Mouse (Mus musculus) thymus, postnatal 0 days (tissue): ENCODE results near the gene AC134908.4. TPM values are rescaled to one million over a fixed set of nuclear protein-coding genes. Genes with fewer than 3 reads are reported as not detected.

ENCODE experiments used
- microRNA-seq: library from miRNA; unstranded; fragments of <30 nt; microRNA quantifications from one replicate; pipeline ENCODE4, GENCODE M21; 2016; ENCODE audit warnings: borderline number of aligned reads
- polyA plus RNA-seq: library from polyadenylated mRNA; unstranded; fragments of >200 nt; fragmentation: Nextera tagmentation; extraction: Ambion mirVana; gene quantifications from 2 replicates; pipeline ENCODE4 v1.2.1, GENCODE M21; 2015

AC134908.4 gene
- polyA plus RNA-seq, 1 experiment from 2014 or later: not detected

Small RNA genes within 50 kb of the gene (microRNA-seq; reads per million reads assigned to microRNA genes)
- not detected for gene Gm25083
- not detected for gene Mir3082
- gene Mir6966: not detected

Other genes with a start within 250 kb of the AC134908.4 start
- gene Sox8, start 225.0 kb downstream of the AC134908.4 start, polyA plus RNA-seq: 0.23 and 0.26 TPM in 2 replicates
- 15.5 and 16.1 TPM in 2 replicates for gene Lmf1, start 216.6 kb downstream of the AC134908.4 start, polyA plus RNA-seq
- gene Gng13, start 78.5 kb downstream of the AC134908.4 start, polyA plus RNA-seq: 4.6 and 5.5 TPM in 2 replicates
- gene Chtf18, start 68.2 kb downstream of the AC134908.4 start, polyA plus RNA-seq: 21.1 and 23.5 TPM in 2 replicates
- gene Rpusd1, start 68.0 kb downstream of the AC134908.4 start, polyA plus RNA-seq: 16.9 and 18.7 TPM in 2 replicates
- 0.14 and 0.36 TPM in 2 replicates for gene Mslnl, start 59.6 kb downstream of the AC134908.4 start, polyA plus RNA-seq
- gene Msln, start 41.3 kb downstream of the AC134908.4 start, polyA plus RNA-seq: 12.0 and 13.7 TPM in 2 replicates
- gene Narfl, start 21.9 kb downstream of the AC134908.4 start, polyA plus RNA-seq: 29.0 and 30.9 TPM in 2 replicates
- gene Haghl, start 10.0 kb downstream of the AC134908.4 start, polyA plus RNA-seq: 55.2 and 60.5 TPM in 2 replicates
- gene Ccdc78, start 9.1 kb downstream of the AC134908.4 start, polyA plus RNA-seq: 0.27 and 0.47 TPM in 2 replicates
- gene Fam173a, start 2.8 kb downstream of the AC134908.4 start, polyA plus RNA-seq: 126 and 131 TPM in 2 replicates
- 68.5 and 71.6 TPM in 2 replicates for gene Metrn, start 1.5 kb upstream of the AC134908.4 start, polyA plus RNA-seq
- 0.12 TPM in 1 of 2 replicates, not detected in the other for gene Fbxl16, start 13.4 kb upstream of the AC134908.4 start, polyA plus RNA-seq
- 25.8 and 27.3 TPM in 2 replicates for gene Wdr24, start 28.0 kb upstream of the AC134908.4 start, polyA plus RNA-seq
- gene Jmjd8, start 33.2 kb upstream of the AC134908.4 start, polyA plus RNA-seq: 28.8 and 32.2 TPM in 2 replicates
- gene Stub1, start 37.7 kb upstream of the AC134908.4 start, polyA plus RNA-seq: 181 and 191 TPM in 2 replicates
- 0.38 and 0.45 TPM in 2 replicates for gene Rhbdl1, start 41.6 kb upstream of the AC134908.4 start, polyA plus RNA-seq
- gene Gm20683, start 46.1 kb upstream of the AC134908.4 start, polyA plus RNA-seq: 1.2 and 1.5 TPM in 2 replicates
- 19.7 and 22.6 TPM in 2 replicates for gene Rhot2, start 49.2 kb upstream of the AC134908.4 start, polyA plus RNA-seq
- gene Wdr90, start 65.8 kb upstream of the AC134908.4 start, polyA plus RNA-seq: 9.8 and 10.1 TPM in 2 replicates
- 24.1 and 24.5 TPM in 2 replicates for gene Mcrip2, start 73.1 kb upstream of the AC134908.4 start, polyA plus RNA-seq
- gene Mettl26, start 79.4 kb upstream of the AC134908.4 start, polyA plus RNA-seq: 43.5 and 47.0 TPM in 2 replicates
- gene Wfikkn1, start 85.2 kb upstream of the AC134908.4 start, polyA plus RNA-seq: 0.46 and 0.51 TPM in 2 replicates
- gene Rab40c, start 124.1 kb upstream of the AC134908.4 start, polyA plus RNA-seq: 14.9 and 20.0 TPM in 2 replicates
- 28.8 and 34.6 TPM in 2 replicates for gene Pigq, start 149.3 kb upstream of the AC134908.4 start, polyA plus RNA-seq
- 0.36 and 0.46 TPM in 2 replicates for gene Nhlrc4, start 149.3 kb upstream of the AC134908.4 start, polyA plus RNA-seq
- not detected in 2 replicates for gene A930017K11Rik, start 156.9 kb upstream of the AC134908.4 start, polyA plus RNA-seq
- gene Capn15, start 190.1 kb upstream of the AC134908.4 start, polyA plus RNA-seq: 15.3 and 17.0 TPM in 2 replicates